Mouse (Mus musculus) forebrain, embryonic 10.5 days (tissue): ENCODE data around the gene Hmces. TPM values are rescaled to one million over a fixed set of nuclear protein-coding genes. Genes with fewer than 3 reads are reported as not detected.

ENCODE experiments used
- microRNA-seq: library from miRNA; unstranded; fragments of <30 nt; microRNA quantifications from one replicate; pipeline ENCODE4, GENCODE M21; 2017
- polyA plus RNA-seq: library from polyadenylated mRNA; unstranded; fragments of >200 nt; fragmentation: Nextera tagmentation; extraction: Ambion mirVana; gene quantifications from 2 replicates; pipeline ENCODE4 v1.2.1, GENCODE M21; 2016

Hmces gene
- polyA plus RNA-seq, 1 experiment from 2014 or later = 61.5 TPM

Small RNAs within 50 kb of the gene (microRNA-seq; reads per million reads assigned to microRNA genes)
- 4.2 reads per million, percentile 10 among the genes with 10 or more reads in this experiment for gene Gm47286

Other genes with a start within 250 kb of the Hmces start
- 12.9 and 13.0 TPM in 2 replicates for gene Aplf, start 241.7 kb upstream of the Hmces start, polyA plus RNA-seq
- gene Efcc1, start 183.1 kb upstream of the Hmces start, polyA plus RNA-seq = 0.84 TPM in 2 replicates
- gene Gp9, start 135.9 kb upstream of the Hmces start, polyA plus RNA-seq = 2.5 and 3.2 TPM in 2 replicates
- 4.6 and 6.6 TPM in 2 replicates for gene Rab43, start 101.8 kb upstream of the Hmces start, polyA plus RNA-seq
- gene Gm45140, start 78.1 kb upstream of the Hmces start, polyA plus RNA-seq = 2.1 TPM in 2 replicates
- 76.4 and 78.6 TPM in 2 replicates for gene Isy1, start 75.1 kb upstream of the Hmces start, polyA plus RNA-seq
- 1,473 and 1,500 TPM in 2 replicates for gene Cnbp, start 62.8 kb upstream of the Hmces start, polyA plus RNA-seq
- 152 and 155 TPM in 2 replicates for gene Copg1, start 26.1 kb upstream of the Hmces start, polyA plus RNA-seq
- 20.1 and 20.3 TPM in 2 replicates for gene H1fx, start 67.7 kb downstream of the Hmces start, polyA plus RNA-seq
- 202 and 205 TPM in 2 replicates for gene Rab7, start 131.3 kb downstream of the Hmces start, polyA plus RNA-seq
- 301 and 303 TPM in 2 replicates for gene Rpn1, start 170.5 kb downstream of the Hmces start, polyA plus RNA-seq